Mouse (Mus musculus) cerebellum, adult 2 months (tissue): ENCODE results near the gene Chrna4.

Source experiments
- CTCF ChIP-seq: fragments of 200-500 bp; IDR thresholded peaks from 2 replicates; pipeline ENCODE4 v1.5.1; 2011; ENCODE audit warnings: low read depth, mild to moderate bottlenecking, control low read depth, low read length, moderate library complexity, borderline replicate concordance; ENCODE audit not compliant: insufficient read depth
- POLR2A ChIP-seq: fragments of 200-500 bp; IDR thresholded peaks from 2 replicates; pipeline ENCODE4 v1.6.1; 2011; ENCODE audit warnings: low read length, control low read depth, borderline replicate concordance; ENCODE audit not compliant: insufficient read depth

DNA sequence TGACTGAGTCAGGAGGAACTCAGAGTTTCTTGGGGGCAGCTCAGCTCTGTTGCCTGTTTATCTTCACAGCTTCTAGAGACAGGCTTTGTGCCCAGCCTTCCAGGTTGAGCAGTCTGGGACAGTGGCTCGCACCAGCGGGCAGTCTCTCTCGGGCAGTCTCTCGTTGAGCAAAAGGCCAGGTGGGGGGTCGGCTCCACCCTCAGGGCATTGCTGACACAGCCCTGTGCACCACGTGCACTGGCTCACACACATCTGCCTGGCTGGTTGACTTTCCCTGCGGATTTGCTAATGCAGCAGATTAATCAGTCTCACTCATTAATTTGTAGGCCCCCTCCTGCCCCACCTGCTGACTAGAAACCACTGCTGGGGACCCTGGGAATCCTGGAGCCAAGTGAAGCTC, 1.4 kb downstream of the Chrna4 start:
- TF ChIP-seq POLR2A (no peak), CTCF (no peak)
